Mouse (Mus musculus) spleen, adult 2 months (tissue): ENCODE measurements around the gene Frmpd2.

Source experiments
- CTCF ChIP-seq: fragments of 200-500 bp; IDR thresholded peaks from 2 replicates; pipeline ENCODE4 v1.5.1; 2011; ENCODE audit warnings: mild to moderate bottlenecking, inconsistent platforms; ENCODE audit not compliant: insufficient read depth, insufficient read length, insufficient replicate concordance; ENCODE audit errors: extremely low read depth
- POLR2A ChIP-seq: fragments of 200-500 bp; IDR thresholded peaks from 2 replicates; pipeline ENCODE4 v1.6.1; 2011; ENCODE audit warnings: low read depth, low read length, inconsistent platforms

- no peak for TF ChIP-seq POLR2A
- no peak for TF ChIP-seq CTCF
Observed at GRCm38 (mm10) chr14:33481991-33482390, 10.5 kb downstream of the Frmpd2 start.
